Mouse (Mus musculus) olfactory bulb, adult 2 months (tissue): ENCODE measurements around the gene Akr1d1.

Experiments used
- CTCF ChIP-seq: fragments of 200-500 bp; IDR thresholded peaks from 2 replicates; pipeline ENCODE4 v1.5.1; 2012; ENCODE audit warnings: low read depth, mild to moderate bottlenecking, low read length, moderate library complexity; ENCODE audit not compliant: insufficient read depth
- POLR2A ChIP-seq: fragments of 200-500 bp; IDR thresholded peaks from 2 replicates; pipeline ENCODE4 v1.6.1; 2012; ENCODE audit warnings: mild to moderate bottlenecking, low read depth, low read length, moderate library complexity; ENCODE audit not compliant: insufficient read depth

DNA sequence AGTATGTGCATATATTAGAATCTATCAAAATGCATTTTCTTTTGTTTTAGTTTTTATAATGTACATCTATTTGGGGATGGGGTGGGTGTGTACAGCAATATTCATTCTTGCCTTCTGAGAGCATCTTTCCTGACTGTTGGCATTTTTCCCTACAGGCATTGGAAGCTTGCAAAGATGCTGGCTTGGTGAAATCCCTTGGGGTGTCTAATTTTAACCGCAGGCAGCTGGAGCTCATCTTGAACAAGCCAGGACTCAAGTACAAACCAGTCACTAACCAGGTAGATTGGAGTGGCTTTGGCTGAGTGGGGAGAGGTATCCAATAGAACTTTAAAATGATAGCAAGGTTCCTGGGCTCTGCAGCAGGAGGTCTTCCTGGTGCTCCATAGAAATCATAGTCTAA is 24.4 kb downstream of the Akr1d1 start:
- no peak for TF ChIP-seq CTCF
- TF ChIP-seq POLR2A = no peak
